Mouse (Mus musculus): ENCODE measurements around the gene Rbp4. TPM values are rescaled to one million over a fixed set of nuclear protein-coding genes. Genes with fewer than 3 reads are reported as not detected.

The Rbp4 gene
- total and polyA plus RNA-seq, 3 experiments = not detected

GRCm38 (mm10) chr19:38111056-38111455 lies 14.0 kb downstream of the Rbp4 start:
- no peaks in the 10 kb centered on the region for H3K4me1 ChIP-seq (ENCODE audit: control insufficient read depth in 1 of 2, insufficient read depth in 2 of 2, low read length in 2 of 2)
- H3K9me3 ChIP-seq (replicated peaks; ENCODE audit: insufficient read depth, low read length) = no peaks in the 10 kb centered on the region
- no peak overlapping the region for H3K4me3 ChIP-seq (ENCODE audit: control insufficient read depth in 1 of 2, insufficient read depth in 1 of 2, low read depth in 2 of 2, low read length in 2 of 2)
- DNase-seq (ENCODE audit: low read depth, low spot score) = no peak
- H3K27me3 ChIP-seq (ENCODE audit: control insufficient read depth in 1 of 2, insufficient read depth in 2 of 2, low read length in 2 of 2) = no peaks in the 10 kb centered on the region; a peak in 1 of 4 replicates
- H3K27ac ChIP-seq (ENCODE audit: control insufficient read depth, low read depth, low read length) = no peak overlapping the region
- no peaks in the 10 kb centered on the region for H3K36me3 ChIP-seq (ENCODE audit: control insufficient read depth in 1 of 2, insufficient read depth in 2 of 2, low read length in 2 of 2)
- no peaks in the 10 kb centered on the region for H3K79me2 ChIP-seq (ENCODE audit: control insufficient read depth, insufficient read depth, low read length, poor library complexity)
- TF ChIP-seq EP300 (IDR thresholded peaks at IDR 0.05; ENCODE audit: low read depth in 1 of 2, low read length in 2 of 2) = no peak
- TF ChIP-seq TCF12 (IDR thresholded peaks at IDR 0.05; ENCODE audit: low read depth, low read length) = no peak
- no peak for TF ChIP-seq USF2 (IDR thresholded peaks at IDR 0.05; ENCODE audit: borderline replicate concordance in 1 of 2, insufficient read depth in 1 of 2, low read depth in 1 of 2, low read length in 2 of 2)
- no peak for TF ChIP-seq ETS1 (IDR thresholded peaks at IDR 0.05; ENCODE audit: low read depth, low read length)
- TF ChIP-seq MAZ (IDR thresholded peaks at IDR 0.05; ENCODE audit: low read depth, low read length) = no peak
- TF ChIP-seq RAD21 (IDR thresholded peaks at IDR 0.05; ENCODE audit: low read depth, low read length) = no peak
- TF ChIP-seq RCOR1 (IDR thresholded peaks at IDR 0.05; ENCODE audit: low read depth, low read length) = no peak
- no peak for TF ChIP-seq BHLHE40 (IDR thresholded peaks at IDR 0.05; ENCODE audit: borderline replicate concordance, low read depth, low read length)
- TF ChIP-seq ELF1 (IDR thresholded peaks at IDR 0.05; ENCODE audit: low read depth, low read length) = no peak
- TF ChIP-seq POLR2A (IDR thresholded peaks at IDR 0.05; ENCODE audit: control insufficient read depth in 1 of 2, insufficient read depth in 1 of 2, low read depth in 1 of 2, low read length in 2 of 2, poor library complexity in 1 of 2) = no peak
- TF ChIP-seq MAFK (IDR thresholded peaks at IDR 0.05; ENCODE audit: borderline replicate concordance, low read depth, low read length) = no peak
- TF ChIP-seq TAL1 (IDR thresholded peaks at IDR 0.05; ENCODE audit: low read length) = no peak
- TF ChIP-seq UBTF (IDR thresholded peaks at IDR 0.05; ENCODE audit: borderline replicate concordance, insufficient read depth, low read depth, low read length) = no peak
- no peak for TF ChIP-seq MYC (IDR thresholded peaks at IDR 0.05; ENCODE audit: low read depth, low read length)
- H3K9ac ChIP-seq (ENCODE audit: control insufficient read depth, low read depth, low read length, poor library complexity, severe bottlenecking) = no peak overlapping the region

- no peak overlapping the region for H3K27ac ChIP-seq (ENCODE audit: control insufficient read depth, low read depth, low read length)
- H3K4me3 ChIP-seq (ENCODE audit: control insufficient read depth in 1 of 2, insufficient read depth in 1 of 2, low read depth in 2 of 2, low read length in 2 of 2) = no peak overlapping the region
- no peak overlapping the region for H3K9ac ChIP-seq (ENCODE audit: control insufficient read depth, low read depth, low read length, poor library complexity, severe bottlenecking)
- peaks cover 0 to 3% of the 10 kb centered on the region in 2 experiments; a peak in 1 of 4 replicates for H3K27me3 ChIP-seq (ENCODE audit: control insufficient read depth in 1 of 2, insufficient read depth in 2 of 2, low read length in 2 of 2)
- H3K79me2 ChIP-seq (ENCODE audit: control insufficient read depth, insufficient read depth, low read length, poor library complexity) = no peaks in the 10 kb centered on the region
- no peaks in the 10 kb centered on the region for H3K4me1 ChIP-seq (ENCODE audit: control insufficient read depth in 1 of 2, insufficient read depth in 2 of 2, low read length in 2 of 2)
- DNase-seq (ENCODE audit: low read depth, low spot score) = no peak
- TF ChIP-seq EP300 (IDR thresholded peaks at IDR 0.05; ENCODE audit: low read depth in 1 of 2, low read length in 2 of 2) (no peak), ELF1 (IDR thresholded peaks at IDR 0.05; ENCODE audit: low read depth, low read length) (no peak)
- no peaks in the 10 kb centered on the region for H3K9me3 ChIP-seq (replicated peaks; ENCODE audit: insufficient read depth, low read length)
- no peaks in the 10 kb centered on the region for H3K36me3 ChIP-seq (ENCODE audit: control insufficient read depth in 1 of 2, insufficient read depth in 2 of 2, low read length in 2 of 2)
These were observed 15.4 kb downstream of the Rbp4 start for GRCm38 (mm10) chr19:38109506-38110242.

All from MEL (cell line).